12 mouse cellular contexts compared by ENCODE assay signal in the genomic region with DNA sequence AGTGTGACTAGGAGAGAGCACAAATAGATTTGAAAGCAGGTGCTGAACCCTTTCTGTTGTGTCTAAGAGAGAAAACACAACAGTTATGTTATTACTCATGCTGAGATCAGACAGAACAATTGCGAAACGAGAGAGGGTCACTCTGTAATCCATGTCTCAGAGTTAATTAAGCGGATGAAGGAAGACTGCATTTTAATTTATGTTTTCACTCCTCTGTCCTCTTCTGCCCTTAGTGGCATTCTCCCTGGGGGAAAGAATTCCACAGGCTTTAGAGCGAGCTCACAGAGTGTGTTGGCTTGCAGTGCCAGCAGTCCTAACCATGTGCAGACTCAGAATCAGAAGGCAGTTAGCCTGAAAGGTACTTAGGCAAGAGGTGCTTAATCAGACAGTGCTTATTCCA.
A peak's percentile ranks its signal among the peaks of the same experiment; 100 is the strongest.
DNase-seq lines count a peak whose midpoint lies in the region; ATAC-seq and TF ChIP-seq lines count a peak whose summit lies in the region.
"Had no signal": no experiment of that assay in that cellular context is flagged by ENCODE, and none has a peak within 500 bp of the region (broad histone marks: within the 10 kb centered on the region; RNA-seq: fewer than 3 reads in every experiment).

No protein-coding gene starts in this region.

- no peak overlapping the region for H3K4me3 ChIP-seq in midbrain, embryonic 14.5 days (replicated peaks; ENCODE audit: low read depth, low read length)
- H3K4me3 ChIP-seq in midbrain, embryonic 10.5 days = no peak overlapping the region
- H3K4me3 ChIP-seq in forebrain, postnatal 0 days (ENCODE audit: low read depth, low read length) = no peak overlapping the region
- H3K4me3 ChIP-seq: limb, embryonic 15.5 days had no signal

- no peak for TF ChIP-seq CTCF in forebrain, postnatal 0 days (IDR thresholded peaks at IDR 0.05; ENCODE audit: low read depth)

- H3K4me2 ChIP-seq in midbrain, embryonic 14.5 days (ENCODE audit: low read length) = no peak overlapping the region
- H3K4me2 ChIP-seq in forebrain, postnatal 0 days (ENCODE audit: low read depth) = no peak overlapping the region
- H3K4me2 ChIP-seq: limb, embryonic 15.5 days had no signal

- no peaks in the 10 kb centered on the region for H3K4me1 ChIP-seq in midbrain, embryonic 14.5 days (ENCODE audit: control insufficient read depth, insufficient read depth, low read length)
- peaks cover 4% of the 10 kb centered on the region; the same call in 1 of the 2 replicates for H3K4me1 ChIP-seq in midbrain, embryonic 10.5 days
- H3K4me1 ChIP-seq in forebrain, postnatal 0 days (ENCODE audit: insufficient read depth) = no peaks in the 10 kb centered on the region
- H3K4me1 ChIP-seq: limb, embryonic 15.5 days had no signal

- no peaks in the 10 kb centered on the region for H3K36me3 ChIP-seq in midbrain, embryonic 14.5 days (ENCODE audit: control insufficient read depth, insufficient read depth, low read length)
- H3K36me3 ChIP-seq in midbrain, embryonic 10.5 days = no peaks in the 10 kb centered on the region
- no peaks in the 10 kb centered on the region for H3K36me3 ChIP-seq in forebrain, postnatal 0 days (ENCODE audit: insufficient read depth)
- H3K36me3 ChIP-seq: limb, embryonic 15.5 days had no signal

- ATAC-seq in cerebellum, adult (ENCODE audit: insufficient number of reproducible peaks, low FRiP score, low TSS enrichment) = 0 out of 2 replicates have a peak, but pooled peaks have one; percentile 10
- ATAC-seq in midbrain, embryonic 14.5 days (ENCODE audit: low FRiP score, low TSS enrichment) = no peak
- peak; percentile 34; the same call in 1 of the 2 replicates for ATAC-seq in forebrain, postnatal 0 days

- no peaks in the 10 kb centered on the region for H3K9me3 ChIP-seq in midbrain, embryonic 14.5 days (ENCODE audit: control insufficient read depth, low read length)
- H3K9me3 ChIP-seq in midbrain, embryonic 10.5 days (replicated peaks) = no peaks in the 10 kb centered on the region
- no peaks in the 10 kb centered on the region for H3K9me3 ChIP-seq in forebrain, postnatal 0 days (ENCODE audit: low read length)
- H3K9me3 ChIP-seq: limb, embryonic 15.5 days had no signal

- no peak for DNase-seq in cerebellum, adult 11-12 months
- peak; percentile 6 for DNase-seq in midbrain, embryonic 14.5 days
- no peak for DNase-seq in midbrain, embryonic 10.5 days (ENCODE audit: low spot score)
- peak; percentile 4 for DNase-seq in forebrain, postnatal 0 days
- DNase-seq in retina, embryonic 14.5 days (ENCODE audit: low spot score) = peak; percentile 19
- DNase-seq in layer of hippocampus, adult 11-12 months (ENCODE audit: low spot score) = no peak
- no peak for DNase-seq in T-cell, adult 2 months (ENCODE audit: low spot score)
- DNase-seq: heart, adult 18-20 months; lung, postnatal 4 days; thymus, postnatal 25 days had no signal

- H3K27me3 ChIP-seq in midbrain, embryonic 14.5 days (ENCODE audit: control insufficient read depth, insufficient read depth, low read length) = no peaks in the 10 kb centered on the region
- H3K27me3 ChIP-seq in midbrain, embryonic 10.5 days (ENCODE audit: low read depth, poor library complexity, severe bottlenecking) = no peaks in the 10 kb centered on the region
- no peaks in the 10 kb centered on the region for H3K27me3 ChIP-seq in forebrain, postnatal 0 days (ENCODE audit: insufficient read depth, low read length)
- H3K27me3 ChIP-seq: limb, embryonic 15.5 days had no signal

- 47% methylated on average over 4 of the region's 4 CpGs for WGBS in midbrain, embryonic 14.5 days
- WGBS in midbrain, embryonic 10.5 days = 44% methylated on average over 4 of the region's 4 CpGs
- 11% methylated on average over 4 of the region's 4 CpGs for WGBS in forebrain, postnatal 0 days

- no peak overlapping the region for H3K9ac ChIP-seq in midbrain, embryonic 14.5 days (replicated peaks; ENCODE audit: low read length)
- H3K9ac ChIP-seq in forebrain, postnatal 0 days = no peak overlapping the region
- H3K9ac ChIP-seq: limb, embryonic 15.5 days had no signal

- H3K27ac ChIP-seq in midbrain, embryonic 14.5 days (replicated peaks; ENCODE audit: low read depth, low read length) = no peak overlapping the region
- no peak overlapping the region for H3K27ac ChIP-seq in midbrain, embryonic 10.5 days (replicated peaks)
- no peak overlapping the region for H3K27ac ChIP-seq in forebrain, postnatal 0 days (ENCODE audit: low read depth, low read length)
- H3K27ac ChIP-seq: limb, embryonic 15.5 days had no signal

Comparison
In these comparisons a context has a peak if more than half of its experiments do, and no peak if none do; other contexts are left out.
1. DNase-seq: peak in midbrain, embryonic 14.5 days (single experiment), forebrain, postnatal 0 days (single experiment) and retina, embryonic 14.5 days (single experiment); none in cerebellum, adult 11-12 months (single experiment), midbrain, embryonic 10.5 days (single experiment), layer of hippocampus, adult 11-12 months (single experiment) and T-cell, adult 2 months (single experiment).